Mouse (Mus musculus) midbrain, embryonic 12.5 days (tissue): ENCODE measurements around the gene Hist1h2bg. TPM values are rescaled to one million over a fixed set of nuclear protein-coding genes. Genes with fewer than 3 reads are reported as not detected.

Source experiments
- ATAC-seq: fragments of 200-750 bp; cut with Nextera tagmentation; 2 replicates; pipeline ENCODE4 v1.8.0; 2017; ENCODE audit warnings: low read depth, moderate TSS enrichment, moderate library complexity; ENCODE audit not compliant: low FRiP score
- H3K27ac ChIP-seq: fragments of 300-500 bp; sonication (generic); replicated peaks from 2 replicates; pipeline ENCODE4 v1.5.1; 2016; ENCODE audit warnings: mild to moderate bottlenecking
- H3K27me3 ChIP-seq: fragments of 300-500 bp; sonication (generic); 2 replicates; pipeline ENCODE4 v1.6.1; 2016; ENCODE audit warnings: mild to moderate bottlenecking
- H3K36me3 ChIP-seq: fragments of 300-500 bp; sonication (generic); 2 replicates; pipeline ENCODE4 v1.6.1; 2016
- H3K4me1 ChIP-seq: fragments of 300-500 bp; sonication (generic); 2 replicates; pipeline ENCODE4 v1.6.1; 2016
- H3K4me2 ChIP-seq: fragments of 300-500 bp; sonication (generic); replicated peaks from 2 replicates; pipeline ENCODE4 v1.6.1; 2016; ENCODE audit warnings: mild to moderate bottlenecking, moderate library complexity
- H3K4me3 ChIP-seq: fragments of 300-500 bp; sonication (generic); 2 replicates; pipeline ENCODE4 v1.5.1; 2016; ENCODE audit warnings: mild to moderate bottlenecking
- H3K9ac ChIP-seq: fragments of 300-500 bp; sonication (generic); replicated peaks from 2 replicates; pipeline ENCODE4 v1.6.1; 2016; ENCODE audit warnings: mild to moderate bottlenecking, moderate library complexity
- H3K9me3 ChIP-seq: fragments of 300-500 bp; sonication (generic); 2 replicates; pipeline ENCODE4 v1.6.1; 2016; ENCODE audit warnings: mild to moderate bottlenecking
- WGBS: fragments of 180-500 bp; shearing (Covaris S2); methylation state at CpG from one replicate; pipeline ENCODE4 v1.1.7; 2016; 5-methylcytosine and 5-hydroxymethylcytosine counted together
- polyA plus RNA-seq: library from polyadenylated mRNA; unstranded; fragments of >200 nt; fragmentation: Nextera tagmentation; extraction: Ambion mirVana; gene quantifications from 2 replicates; pipeline ENCODE4 v1.2.1, GENCODE M21; 2016

The Hist1h2bg gene
- polyA plus RNA-seq, result 13.0 and 13.8 TPM in 2 replicates

GRCm38 (mm10) chr13:23571022-23571503 is at the start of gene Hist1h2bg, which contains the start of gene Hist1h2ae:
TSS of gene Hist1h2bg (plus strand) at chr13:23571396.
TSS of gene Hist1h2ae (minus strand) at chr13:23571220.
- H3K9me3 ChIP-seq, result no peaks in the 10 kb centered on the region
- H3K4me1 ChIP-seq, result peaks cover 20% of the 10 kb centered on the region
- 0% methylated on average over 18 of the region's 18 CpGs for WGBS
- H3K4me2 ChIP-seq, result peak within 1 kb of the TSS; percentile 68
- no peaks in the 10 kb centered on the region for H3K36me3 ChIP-seq
- H3K4me3 ChIP-seq, result peak within 1 kb of the TSS; percentile 45
- H3K27me3 ChIP-seq, result no peaks in the 10 kb centered on the region
- ATAC-seq, result peak; percentile 91
- peak within 1 kb of the TSS; percentile 72 for H3K9ac ChIP-seq
- H3K27ac ChIP-seq, result peak within 1 kb of the TSS; percentile 96

- H3K4me2 ChIP-seq, result 0 out of 2 replicates have a peak overlapping the region, but pooled peaks have one; percentile 13
- WGBS, result 3% methylated on average over 14 of the region's 14 CpGs
These were observed 49.5 kb upstream of the Hist1h2bg start for GRCm38 (mm10) chr13:23521703-23522102.

GRCm38 (mm10) chr13:23523976-23524375 is 47.2 kb upstream of the Hist1h2bg start:
- Histone ChIP-seq H3K4me2 (no peak overlapping the region), H3K36me3 (no peaks in the 10 kb centered on the region), H3K9me3 (no peaks in the 10 kb centered on the region), H3K27ac (no peak overlapping the region), H3K4me1 (peaks cover 9% of the 10 kb centered on the region), H3K27me3 (no peaks in the 10 kb centered on the region), H3K4me3 (no peak overlapping the region), H3K9ac (no peak overlapping the region)
- ATAC-seq, result no peak
- WGBS, result 54% methylated on average over 5 of the region's 5 CpGs

More at GRCm38 (mm10) chr13:23521703-23522102, 49.5 kb upstream of the Hist1h2bg start:
- H3K36me3 ChIP-seq, result no peaks in the 10 kb centered on the region
- no peak overlapping the region for H3K4me3 ChIP-seq
- peaks cover 8% of the 10 kb centered on the region for H3K4me1 ChIP-seq
- H3K9me3 ChIP-seq, result no peaks in the 10 kb centered on the region
- no peak overlapping the region for H3K27ac ChIP-seq
- H3K9ac ChIP-seq, result no peak overlapping the region
- no peaks in the 10 kb centered on the region for H3K27me3 ChIP-seq
- no peak for ATAC-seq

GRCm38 (mm10) chr13:23524654-23525053 is 46.5 kb upstream of the Hist1h2bg start:
- 0 out of 2 replicates have a peak overlapping the region, but pooled peaks have one; percentile 19 for H3K4me2 ChIP-seq
- no peak overlapping the region for H3K4me3 ChIP-seq
- peak; percentile 36; the same call in 1 of the 2 replicates for ATAC-seq
- no peak overlapping the region for H3K27ac ChIP-seq
- 8% methylated on average over 5 of the region's 5 CpGs for WGBS
- H3K27me3 ChIP-seq, result no peaks in the 10 kb centered on the region
- H3K9ac ChIP-seq, result no peak overlapping the region
- peaks cover 9% of the 10 kb centered on the region for H3K4me1 ChIP-seq
- H3K36me3 ChIP-seq, result no peaks in the 10 kb centered on the region
- no peaks in the 10 kb centered on the region for H3K9me3 ChIP-seq

- 3% methylated on average over 10 of the region's 10 CpGs for WGBS
- H3K9me3 ChIP-seq, result no peaks in the 10 kb centered on the region
- peak overlapping the region; percentile 50 for H3K4me2 ChIP-seq
- H3K27me3 ChIP-seq, result no peaks in the 10 kb centered on the region
- H3K4me3 ChIP-seq, result peak overlapping the region; percentile 42
- no peak overlapping the region for H3K27ac ChIP-seq
- no peak overlapping the region for H3K9ac ChIP-seq
- H3K4me1 ChIP-seq, result peaks cover 13% of the 10 kb centered on the region
- H3K36me3 ChIP-seq, result no peaks in the 10 kb centered on the region
- ATAC-seq, result no peak
These were observed 45.3 kb upstream of the Hist1h2bg start for GRCm38 (mm10) chr13:23525901-23526300.

GRCm38 (mm10) chr13:23526312-23526711 is 44.9 kb upstream of the Hist1h2bg start:
- peak; percentile 35; the same call in 1 of the 2 replicates for ATAC-seq
- H3K4me1 ChIP-seq, result peaks cover 13% of the 10 kb centered on the region

GRCm38 (mm10) chr13:23529005-23529404 is 42.2 kb upstream of the Hist1h2bg start:
- Histone ChIP-seq H3K36me3 (no peaks in the 10 kb centered on the region), H3K27me3 (no peaks in the 10 kb centered on the region), H3K9me3 (no peaks in the 10 kb centered on the region), H3K4me3 (no peak overlapping the region), H3K9ac (no peak overlapping the region), H3K4me1 (peaks cover 29% of the 10 kb centered on the region), H3K27ac (no peak overlapping the region), H3K4me2 (peak overlapping the region; percentile 1; the same call in 1 of the 2 replicates)
- ATAC-seq, result no peak
- WGBS, result 81% methylated on average over 5 of the region's 5 CpGs

More at GRCm38 (mm10) chr13:23526312-23526711, 44.9 kb upstream of the Hist1h2bg start:
- H3K36me3 ChIP-seq, result no peaks in the 10 kb centered on the region
- no peaks in the 10 kb centered on the region for H3K27me3 ChIP-seq
- WGBS, result under 1% methylated on average over 17 of the region's 17 CpGs
- H3K4me2 ChIP-seq, result peak overlapping the region; percentile 50
- peak overlapping the region; percentile 63; the same call in 1 of the 2 replicates for H3K27ac ChIP-seq
- H3K9ac ChIP-seq, result peak overlapping the region; percentile 56
- H3K9me3 ChIP-seq, result no peaks in the 10 kb centered on the region
- peak overlapping the region; percentile 42 for H3K4me3 ChIP-seq

GRCm38 (mm10) chr13:23529480-23530165 is 41.6 kb upstream of the Hist1h2bg start:
- ATAC-seq, result no peak
- Histone ChIP-seq H3K27ac (peak overlapping the region; percentile 97; the same call in 1 of the 2 replicates), H3K9me3 (no peaks in the 10 kb centered on the region), H3K27me3 (no peaks in the 10 kb centered on the region), H3K9ac (peak overlapping the region; percentile 81), H3K36me3 (no peaks in the 10 kb centered on the region), H3K4me1 (peaks cover 33% of the 10 kb centered on the region), H3K4me2 (peak overlapping the region; percentile 66), H3K4me3 (peak overlapping the region; percentile 56)
- 39% methylated on average over 2 of the region's 2 CpGs for WGBS

- no peaks in the 10 kb centered on the region for H3K36me3 ChIP-seq
- H3K4me1 ChIP-seq, result peaks cover 31% of the 10 kb centered on the region
- peak overlapping the region; percentile 97 for H3K27ac ChIP-seq
- no peaks in the 10 kb centered on the region for H3K9me3 ChIP-seq
- peak overlapping the region; percentile 56 for H3K4me3 ChIP-seq
- H3K27me3 ChIP-seq, result no peaks in the 10 kb centered on the region
- H3K4me2 ChIP-seq, result peak overlapping the region; percentile 66
- WGBS, result under 1% methylated on average over 20 of the region's 20 CpGs
- H3K9ac ChIP-seq, result peak overlapping the region; percentile 81
- ATAC-seq, result no peak
These were observed 40.9 kb upstream of the Hist1h2bg start for GRCm38 (mm10) chr13:23530181-23530900.

- peaks cover 27% of the 10 kb centered on the region for H3K4me1 ChIP-seq
- H3K9ac ChIP-seq, result peak within 1 kb of the TSS; percentile 81
- WGBS, result under 1% methylated on average over 55 of the region's 70 CpGs
- peak within 1 kb of the TSS; percentile 97 for H3K27ac ChIP-seq
- no peaks in the 10 kb centered on the region for H3K36me3 ChIP-seq
- ATAC-seq, result peak; percentile 77
- peak within 1 kb of the TSS; percentile 56 for H3K4me3 ChIP-seq
- H3K27me3 ChIP-seq, result no peaks in the 10 kb centered on the region
- H3K9me3 ChIP-seq, result no peaks in the 10 kb centered on the region
- peak within 1 kb of the TSS; percentile 66 for H3K4me2 ChIP-seq
These were observed 40.0 kb upstream of the Hist1h2bg start, which contains the start of gene Hist1h4h for GRCm38 (mm10) chr13:23530901-23531875. TSS of gene Hist1h4h (plus strand) at chr13:23531050.
